Mouse (Mus musculus) midbrain, embryonic 14.5 days (tissue): ENCODE measurements at regions not wholly inside any gene's neighbourhood (a gene's known extent, or its start where the extent isn't known, plus 50 kb on each side); places are given as distances from the start of the nearest gene placed in this dataset.
"Not testable (repeated sequence)": the region's sequence is repeated elsewhere in the genome, so short reads cannot be mapped to it uniquely, and the experiment has no call there.

Source experiments
- ATAC-seq: fragments of 200-750 bp; cut with Nextera tagmentation; 2 replicates; pipeline ENCODE4 v1.8.0; 2017; ENCODE audit warnings: moderate number of reproducible peaks, moderate library complexity; ENCODE audit not compliant: low FRiP score, low TSS enrichment
- DNase-seq: peaks from one replicate; pipeline ENCODE4 v3.0.0-alpha.2; 2015
- H3K27ac ChIP-seq: fragments of 300-500 bp; sonication (generic); replicated peaks from 2 replicates; pipeline ENCODE4 v1.5.1; 2014; ENCODE audit warnings: mild to moderate bottlenecking, low read depth, low read length, moderate library complexity
- H3K27me3 ChIP-seq: fragments of 300-500 bp; sonication (generic); 2 replicates; pipeline ENCODE4 v1.6.1; 2014; ENCODE audit warnings: low read length, control low read depth, mixed read lengths; ENCODE audit not compliant: control insufficient read depth, insufficient read depth
- H3K36me3 ChIP-seq: fragments of 300-500 bp; sonication (generic); 2 replicates; pipeline ENCODE4 v1.6.1; 2014; ENCODE audit warnings: low read length, control low read depth; ENCODE audit not compliant: control insufficient read depth, insufficient read depth
- H3K4me1 ChIP-seq: fragments of 300-500 bp; sonication (generic); 2 replicates; pipeline ENCODE4 v1.6.1; 2014; ENCODE audit warnings: mild to moderate bottlenecking, antibody characterized with exemption, low read length, control low read depth; ENCODE audit not compliant: control insufficient read depth, insufficient read depth
- H3K4me2 ChIP-seq: fragments of 300-500 bp; sonication (generic); 2 replicates; pipeline ENCODE4 v1.6.1; 2014; ENCODE audit warnings: mild to moderate bottlenecking, low read length, moderate library complexity
- H3K4me3 ChIP-seq: fragments of 300-500 bp; sonication (generic); replicated peaks from 2 replicates; pipeline ENCODE4 v1.5.1; 2014; ENCODE audit warnings: low read depth, low read length
- H3K9ac ChIP-seq: fragments of 300-500 bp; sonication (generic); replicated peaks from 2 replicates; pipeline ENCODE4 v1.6.1; 2014; ENCODE audit warnings: mild to moderate bottlenecking, low read length, moderate library complexity
- H3K9me3 ChIP-seq: fragments of 300-500 bp; sonication (generic); 2 replicates; pipeline ENCODE4 v1.6.1; 2016; ENCODE audit warnings: low read length, control low read depth, mixed read lengths; ENCODE audit not compliant: control insufficient read depth
- WGBS: fragments of 180-500 bp; shearing (Covaris S2); extraction: QIAGEN DNeasy Blood & Tissue Kit; methylation state at CpG from one replicate; pipeline ENCODE4 v1.1.7; 2014; 5-methylcytosine and 5-hydroxymethylcytosine counted together

DNA sequence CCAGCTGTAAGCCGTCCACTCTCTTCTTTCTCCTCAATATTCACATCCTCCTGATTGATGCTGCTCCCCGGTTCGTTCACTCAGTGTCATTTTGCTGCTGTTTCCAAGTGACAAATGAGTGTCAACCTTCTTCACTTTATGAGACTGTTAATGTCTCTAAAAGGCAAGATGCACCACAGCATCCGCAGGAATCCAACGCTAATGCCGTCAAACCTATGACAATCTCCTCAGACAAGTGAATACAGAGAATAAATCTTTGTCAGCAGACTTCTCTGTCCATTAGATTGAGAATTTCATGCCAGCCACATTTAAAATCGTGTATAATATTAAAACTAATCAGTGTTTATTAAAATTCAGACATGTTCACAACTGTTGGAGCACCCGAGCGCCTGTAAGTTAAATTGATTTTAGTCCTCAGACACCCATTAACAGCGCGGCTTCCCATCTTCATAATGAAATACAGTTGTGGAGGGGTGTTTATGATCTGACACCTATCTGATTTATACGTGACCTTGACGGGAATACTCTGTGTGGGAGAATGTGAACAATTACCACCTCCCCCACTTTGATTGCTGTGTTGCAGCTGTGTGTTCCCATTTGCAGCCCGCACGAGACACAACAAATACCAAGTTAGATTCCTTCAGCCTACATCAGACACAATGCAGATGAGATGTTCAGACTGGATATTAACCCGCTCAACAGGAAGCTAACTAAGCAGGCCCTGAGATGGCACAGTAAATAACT lies 143.7 kb upstream of the Fer start:
- Histone ChIP-seq H3K4me3 (no peak overlapping the region), H3K9ac (no peak overlapping the region), H3K27ac (no peak overlapping the region), H3K4me2 (no peak overlapping the region), H3K4me1 (0 out of 2 replicates have a peak, but pooled peaks cover 3% of the 10 kb centered on the region), H3K9me3 (no peaks in the 10 kb centered on the region), H3K27me3 (no peaks in the 10 kb centered on the region), H3K36me3 (no peaks in the 10 kb centered on the region)
- ATAC-seq (no peak), DNase-seq (no peak)
- WGBS, result 75% methylated on average over 16 of the region's 16 CpGs

DNA sequence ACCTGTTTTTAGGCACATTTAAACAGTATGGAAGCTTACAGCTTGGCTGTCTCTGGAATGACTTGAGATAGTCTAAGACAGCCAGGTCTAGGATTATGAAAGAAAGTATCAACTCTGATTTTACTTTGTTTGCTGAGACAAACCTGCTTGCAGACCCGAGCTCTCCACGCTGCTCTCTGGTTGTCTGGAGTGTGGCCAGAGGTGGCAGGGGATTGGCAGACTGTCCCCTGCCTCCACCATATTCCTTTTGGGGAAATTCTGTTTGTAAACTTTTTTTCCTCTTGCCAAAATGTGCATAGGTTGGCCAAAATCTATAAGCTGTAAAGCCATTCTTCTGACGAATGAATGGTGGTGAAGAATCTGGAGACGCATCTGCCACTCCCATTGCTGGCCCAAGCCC lies 143.1 kb upstream of the Fer start:
- no peaks in the 10 kb centered on the region for H3K27me3 ChIP-seq
- no peak for ATAC-seq
- H3K36me3 ChIP-seq, result no peaks in the 10 kb centered on the region
- no peak overlapping the region for H3K9ac ChIP-seq
- no peak for DNase-seq
- H3K4me3 ChIP-seq, result no peak overlapping the region
- H3K9me3 ChIP-seq, result no peaks in the 10 kb centered on the region
- H3K27ac ChIP-seq, result no peak overlapping the region
- H3K4me2 ChIP-seq, result no peak overlapping the region
- 82% methylated on average over 4 of the region's 4 CpGs for WGBS
- H3K4me1 ChIP-seq, result 0 out of 2 replicates have a peak, but pooled peaks cover 3% of the 10 kb centered on the region

DNA sequence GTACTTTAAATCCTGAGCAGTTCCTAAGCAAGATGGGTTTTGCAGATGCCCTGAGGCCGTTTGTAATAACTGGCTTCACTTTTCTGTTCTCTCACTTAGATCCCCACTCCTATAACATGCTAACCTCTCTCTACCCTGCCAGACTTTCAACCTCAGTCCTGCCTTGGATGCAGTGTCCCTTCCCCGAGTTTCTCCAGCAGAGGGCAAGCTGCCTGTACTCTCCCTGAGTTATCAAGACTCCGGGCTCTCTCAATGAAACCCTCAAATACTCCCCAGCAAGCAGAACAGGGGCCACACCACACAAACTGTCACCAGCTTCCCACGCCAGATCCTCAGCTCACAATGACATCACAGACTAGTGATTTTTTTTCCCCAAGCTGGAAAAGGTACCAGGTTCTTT lies 142.0 kb upstream of the Fer start:
- WGBS, result 38% methylated on average over 4 of the region's 4 CpGs
- no peak overlapping the region for H3K4me2 ChIP-seq
- H3K4me3 ChIP-seq, result no peak overlapping the region
- peak; percentile 47 for DNase-seq
- H3K36me3 ChIP-seq, result no peaks in the 10 kb centered on the region
- ATAC-seq, result no peak
- 0 out of 2 replicates have a peak, but pooled peaks cover 3% of the 10 kb centered on the region for H3K4me1 ChIP-seq
- no peak overlapping the region for H3K9ac ChIP-seq
- H3K9me3 ChIP-seq, result no peaks in the 10 kb centered on the region
- H3K27me3 ChIP-seq, result no peaks in the 10 kb centered on the region
- no peak overlapping the region for H3K27ac ChIP-seq

DNA sequence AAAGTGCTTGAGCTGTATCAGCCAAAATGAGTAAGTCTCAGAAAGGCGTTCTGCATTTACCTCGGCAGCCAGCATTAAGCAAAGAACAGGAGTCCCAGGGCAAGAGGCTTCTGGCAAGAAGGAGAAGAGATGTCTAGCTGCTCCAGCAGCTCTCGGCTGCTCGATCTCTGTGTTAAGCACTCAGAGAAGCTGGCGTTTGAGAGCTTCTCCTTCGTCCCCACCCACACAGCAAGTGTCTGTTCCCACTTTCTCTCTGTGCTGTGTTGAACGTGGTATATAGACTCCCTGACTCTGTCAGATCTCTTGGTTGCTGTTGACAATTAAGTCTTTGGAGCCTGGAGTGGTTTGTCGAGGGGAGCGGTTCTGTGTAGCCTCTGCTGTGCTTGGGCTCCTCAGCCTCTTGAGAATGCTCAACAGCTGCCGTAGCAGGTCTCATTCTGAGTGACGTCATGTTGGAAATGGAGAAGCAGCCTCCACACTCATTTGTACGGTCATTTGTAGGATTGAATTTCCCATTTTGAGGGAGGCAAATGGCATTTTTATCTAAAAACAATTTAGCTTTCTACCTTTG lies 140.3 kb upstream of the Fer start:
- H3K9ac ChIP-seq, result no peak overlapping the region
- 83% methylated on average over 12 of the region's 12 CpGs for WGBS
- no peaks in the 10 kb centered on the region for H3K9me3 ChIP-seq
- no peaks in the 10 kb centered on the region for H3K4me1 ChIP-seq
- H3K4me2 ChIP-seq, result no peak overlapping the region
- H3K27ac ChIP-seq, result no peak overlapping the region
- H3K36me3 ChIP-seq, result no peaks in the 10 kb centered on the region
- no peak overlapping the region for H3K4me3 ChIP-seq
- ATAC-seq (no peak), DNase-seq (no peak)
- H3K27me3 ChIP-seq, result no peaks in the 10 kb centered on the region

DNA sequence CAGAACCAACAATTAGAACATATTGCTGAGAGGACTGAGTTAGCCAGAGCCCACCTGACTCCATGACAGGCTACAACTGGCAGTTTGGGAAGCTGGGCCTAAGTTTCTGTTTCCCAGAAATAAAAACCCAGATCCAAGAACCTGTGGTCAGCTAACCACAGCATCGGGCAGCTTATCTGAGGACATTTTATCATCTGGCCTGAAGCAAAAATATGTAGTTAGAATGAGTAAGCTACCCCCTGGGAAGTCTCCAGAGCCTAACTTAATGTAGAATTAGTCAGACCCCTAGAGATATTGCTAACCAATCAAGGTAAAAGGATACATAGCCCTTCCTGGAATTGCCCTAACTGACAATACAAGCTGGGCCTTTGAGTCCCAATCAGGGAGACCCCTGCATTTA lies 124.7 kb upstream of the Fer start:
- 91% methylated on average over 1 of the region's 1 CpGs for WGBS
- no peak for ATAC-seq

DNA sequence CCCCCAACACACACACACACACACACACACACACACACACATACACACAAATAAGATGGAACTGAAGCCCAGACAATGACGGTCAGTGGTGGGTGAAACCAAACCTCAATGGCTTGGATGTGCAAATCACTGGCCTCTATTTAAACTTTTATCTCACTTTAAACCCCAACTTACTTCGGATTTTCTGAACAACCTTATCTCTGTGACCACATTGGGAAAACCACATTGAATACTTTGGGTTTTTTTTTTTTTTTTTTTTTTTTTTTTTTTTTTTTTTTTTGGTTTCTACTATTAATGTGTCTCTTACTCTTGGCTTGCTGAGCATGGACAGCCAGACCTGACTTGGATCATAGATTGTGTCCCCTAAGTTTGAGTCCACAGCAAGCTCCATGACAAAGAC lies 123.2 kb upstream of the Fer start:
- no peak for ATAC-seq
- H3K4me1 ChIP-seq, result no peaks in the 10 kb centered on the region

More for the DNA sequence above, 124.7 kb upstream of the Fer start:
- Histone ChIP-seq H3K4me2 (no peak overlapping the region), H3K9me3 (no peaks in the 10 kb centered on the region), H3K27ac (no peak overlapping the region), H3K27me3 (no peaks in the 10 kb centered on the region), H3K36me3 (no peaks in the 10 kb centered on the region), H3K4me3 (no peak overlapping the region), H3K4me1 (no peaks in the 10 kb centered on the region), H3K9ac (no peak overlapping the region)
- no peak for DNase-seq

DNA sequence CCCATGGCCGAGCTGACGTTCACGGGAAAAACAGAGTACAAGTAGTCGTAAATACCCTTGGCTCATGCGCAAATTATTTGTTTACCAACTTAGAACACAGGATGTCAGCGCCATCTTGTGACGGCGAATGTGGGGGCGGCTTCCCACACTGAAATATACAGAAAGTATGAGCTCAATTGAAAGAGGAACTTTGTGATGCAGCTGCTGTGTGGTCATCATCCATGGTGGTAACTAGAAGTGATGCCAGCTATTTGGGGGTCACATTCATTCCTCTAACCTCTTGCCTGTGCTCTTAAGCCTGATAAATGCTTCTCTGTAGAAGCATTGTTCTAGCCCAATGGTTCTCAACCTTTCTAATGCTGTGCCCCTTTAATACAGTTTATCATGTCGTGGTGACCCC lies 113.6 kb upstream of the Fer start:
- not testable (repeated sequence) for H3K9me3 ChIP-seq, H3K36me3 ChIP-seq, H3K27ac ChIP-seq, DNase-seq, H3K9ac ChIP-seq, H3K4me3 ChIP-seq, H3K4me2 ChIP-seq, H3K4me1 ChIP-seq, H3K27me3 ChIP-seq, ATAC-seq
- 95% methylated on average over 5 of the region's 10 CpGs for WGBS

More for the DNA sequence above, 123.2 kb upstream of the Fer start:
- Histone ChIP-seq H3K36me3 (no peaks in the 10 kb centered on the region), H3K9ac (no peak overlapping the region), H3K9me3 (no peaks in the 10 kb centered on the region), H3K27me3 (no peaks in the 10 kb centered on the region), H3K4me3 (no peak overlapping the region), H3K27ac (no peak overlapping the region), H3K4me2 (no peak overlapping the region)
- DNase-seq, result no peak
- WGBS, result 75% methylated on average over 2 of the region's 2 CpGs

DNA sequence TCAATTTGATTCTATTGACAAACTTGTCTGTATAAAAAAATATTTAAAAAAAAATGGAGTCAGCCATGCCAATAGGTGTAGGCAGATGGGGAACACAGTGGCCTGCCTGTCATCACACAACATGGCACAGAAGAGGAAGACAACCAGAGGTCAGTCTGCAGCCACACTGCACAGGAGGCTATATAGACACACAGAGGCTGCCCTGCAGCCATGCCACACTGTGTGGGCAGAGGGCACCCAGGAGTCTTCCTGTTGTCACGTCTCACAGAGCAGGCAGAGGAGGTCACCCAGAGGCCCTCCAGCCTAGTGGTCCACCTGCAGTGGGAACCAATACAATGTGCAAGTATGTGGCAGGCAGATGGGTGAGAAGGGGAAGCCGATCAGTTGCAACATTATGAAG lies 108.5 kb upstream of the Fer start:
- no peaks in the 10 kb centered on the region for H3K36me3 ChIP-seq
- no peak overlapping the region for H3K4me2 ChIP-seq
- H3K27me3 ChIP-seq, result no peaks in the 10 kb centered on the region
- no peaks in the 10 kb centered on the region for H3K9me3 ChIP-seq
- no peak overlapping the region for H3K4me3 ChIP-seq
- H3K27ac ChIP-seq, result no peak overlapping the region
- ATAC-seq (no peak), DNase-seq (no peak)
- H3K9ac ChIP-seq, result no peak overlapping the region
- 0 out of 2 replicates have a peak, but pooled peaks cover 3% of the 10 kb centered on the region for H3K4me1 ChIP-seq
- WGBS, result 88% methylated on average over 2 of the region's 2 CpGs
